Mouse (Mus musculus): ENCODE measurements around the gene Tlr7.
"Not testable (repeated sequence)": the region's sequence is repeated elsewhere in the genome, so short reads cannot be mapped to it uniquely, and the experiment has no call there.

Tlr7 gene

GRCm38 (mm10) chrX:167330399-167330798, at the start of gene Tlr7:
Gene Tlr7 (minus strand): TSS chrX:167330558.
- DNase-seq, result no peak

GRCm38 (mm10) chrX:167380073-167380472, 49.7 kb upstream of the Tlr7 start:
- DNase-seq, result no peak

DNA sequence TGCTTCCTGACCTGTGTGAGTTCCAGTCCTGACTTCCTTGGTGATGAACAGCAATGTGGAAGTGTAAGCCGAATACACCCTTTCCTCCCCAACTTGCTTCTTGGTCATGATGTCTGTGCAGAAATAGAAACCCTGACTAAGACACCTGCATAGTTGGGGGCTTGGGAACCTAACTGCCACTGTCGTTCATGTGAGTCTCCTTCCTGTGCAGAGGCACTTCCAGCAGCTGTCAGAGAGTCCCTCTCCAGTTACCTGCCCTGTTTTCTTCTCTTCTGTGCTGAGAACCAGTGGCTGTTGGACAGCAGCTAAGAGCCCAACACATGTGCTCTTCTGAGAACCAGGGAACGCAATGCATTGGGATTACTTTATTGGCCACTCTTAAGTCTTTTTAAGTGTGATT, 30.9 kb upstream of the Tlr7 start:
- not testable (repeated sequence) for DNase-seq

DNA sequence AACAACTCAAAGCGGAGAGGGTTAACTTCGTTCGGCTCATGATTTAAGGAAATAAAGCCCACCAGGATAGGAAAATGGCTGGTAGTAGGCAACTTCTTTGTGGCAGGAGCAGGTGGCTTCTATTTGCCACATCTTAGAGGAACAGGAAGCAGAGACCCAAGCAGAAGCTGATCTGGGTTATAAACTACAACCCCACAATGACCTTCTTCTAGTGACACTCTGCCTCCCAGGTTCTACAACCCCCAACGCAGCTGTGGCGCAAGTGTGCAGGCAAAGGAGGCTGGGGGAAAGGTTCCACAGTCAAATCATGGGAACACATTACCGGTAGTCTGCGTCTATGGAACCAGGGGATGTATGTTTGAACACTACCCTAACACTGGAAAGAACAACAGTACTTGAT, 29.3 kb upstream of the Tlr7 start:
- no peak for DNase-seq

GRCm38 (mm10) chrX:167357415-167357814, 27.1 kb upstream of the Tlr7 start:
- DNase-seq, result no peak

GRCm38 (mm10) chrX:167355965-167356364, 25.6 kb upstream of the Tlr7 start:
- DNase-seq, result no peak

DNA sequence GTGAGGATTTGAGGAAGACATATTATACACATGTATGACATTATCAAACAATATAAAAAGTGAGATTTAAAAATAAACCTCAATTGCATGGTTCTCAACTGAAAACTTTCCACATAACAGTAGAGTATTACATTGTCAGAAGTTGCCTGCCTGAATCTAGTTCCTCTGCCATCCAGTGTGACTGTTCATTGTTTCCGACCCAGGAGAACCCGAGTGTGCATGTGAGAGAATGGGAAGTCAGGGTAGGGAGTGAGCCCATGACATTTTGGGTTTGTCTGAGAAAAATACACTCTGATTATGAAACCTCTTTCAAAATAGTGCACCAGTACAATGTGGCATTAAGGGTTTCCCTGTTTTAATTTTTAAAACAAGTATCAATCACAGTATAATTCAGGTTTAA, 23.3 kb upstream of the Tlr7 start:
- DNase-seq, result no peak

GRCm38 (mm10) chrX:167346440-167346839, 16.1 kb upstream of the Tlr7 start:
- DNase-seq, result no peak

DNA sequence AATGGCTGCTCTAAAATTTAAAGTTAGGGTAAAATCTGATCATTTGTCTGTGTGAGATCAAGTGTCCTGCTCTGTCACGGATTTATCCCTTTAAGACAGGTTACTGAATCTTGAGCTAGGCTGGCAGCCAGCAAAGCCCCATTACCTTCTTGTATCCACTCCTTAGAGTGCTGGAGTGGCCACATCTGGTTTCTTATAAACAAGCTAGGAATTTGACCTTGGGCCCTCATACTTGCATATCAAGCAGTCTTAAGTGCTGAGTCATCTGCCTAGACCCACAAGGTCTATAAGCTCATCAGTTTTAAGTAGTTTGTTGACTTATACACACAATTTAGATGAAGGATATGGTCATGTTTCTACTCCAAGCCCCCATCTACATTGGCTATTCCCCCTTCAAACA, 14.0 kb upstream of the Tlr7 start:
- no peak for DNase-seq

- no peak for DNase-seq
These were observed 11.5 kb upstream of the Tlr7 start for GRCm38 (mm10) chrX:167341811-167342210.

DNA sequence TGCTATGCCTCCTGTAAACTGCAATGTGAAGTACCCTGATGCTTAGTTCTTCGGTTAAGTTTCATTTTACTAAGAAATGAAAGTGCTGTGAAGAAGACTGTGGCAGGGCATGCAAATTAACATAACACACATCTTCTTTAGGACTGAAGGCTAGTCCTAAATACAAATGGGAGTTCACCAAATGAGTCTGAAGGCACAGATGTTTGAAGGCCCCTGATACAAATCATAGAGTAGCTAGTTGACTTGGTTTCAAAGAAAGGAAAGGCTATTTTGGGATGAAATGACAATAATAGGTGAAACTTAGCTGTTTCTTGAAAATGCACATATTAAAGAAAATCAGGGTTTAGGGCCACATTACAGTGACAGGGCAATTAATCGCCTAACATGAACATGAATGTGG, 9.8 kb upstream of the Tlr7 start:
- no peak for DNase-seq

GRCm38 (mm10) chrX:167337990-167338389, 7.6 kb upstream of the Tlr7 start:
- no peak for DNase-seq

- no peak for DNase-seq
These were observed 4.2 kb upstream of the Tlr7 start for GRCm38 (mm10) chrX:167334571-167334970.

DNA sequence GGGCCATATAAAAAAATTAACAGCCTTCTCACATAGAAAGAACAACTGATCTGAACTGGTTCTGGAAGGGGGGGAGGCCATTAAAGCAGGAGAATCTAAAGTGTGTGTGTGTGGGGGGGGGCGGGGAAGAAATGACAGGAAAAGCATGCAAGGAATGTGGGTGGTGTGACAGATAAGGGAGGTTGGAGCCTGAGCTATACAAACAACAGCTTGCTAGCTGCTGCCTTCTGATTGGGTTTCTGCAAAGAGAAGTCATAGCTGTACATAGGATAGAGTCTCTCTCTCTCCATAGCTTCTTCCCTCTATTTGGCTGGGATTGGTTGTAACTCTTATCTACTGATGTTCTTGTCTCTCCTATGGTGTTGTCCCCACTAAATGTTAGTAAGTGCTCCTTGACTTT, 2.2 kb upstream of the Tlr7 start:
- DNase-seq, result no peak

GRCm38 (mm10) chrX:167330993-167331392, 635 bp upstream of the Tlr7 start:
- DNase-seq, result no peak

DNA sequence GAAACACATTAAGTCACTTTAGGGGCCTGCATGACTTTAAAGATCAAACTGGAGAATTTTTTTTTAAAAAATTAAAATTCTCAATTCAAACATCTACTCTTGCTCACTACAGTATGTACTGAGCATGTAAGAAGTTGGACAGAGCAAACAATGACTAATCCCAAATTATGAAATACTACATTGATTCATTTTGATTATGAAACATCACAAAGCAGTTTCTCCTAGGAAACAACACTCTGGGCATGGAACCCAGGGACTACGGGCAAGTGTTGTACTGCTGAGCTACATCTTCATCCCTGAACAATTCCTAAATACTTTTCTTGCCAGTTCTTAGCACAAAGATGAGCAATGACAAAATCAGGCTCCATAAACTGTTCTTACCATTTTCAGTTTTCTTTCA, 738 bp downstream of the Tlr7 start:
- no peak for DNase-seq

DNA sequence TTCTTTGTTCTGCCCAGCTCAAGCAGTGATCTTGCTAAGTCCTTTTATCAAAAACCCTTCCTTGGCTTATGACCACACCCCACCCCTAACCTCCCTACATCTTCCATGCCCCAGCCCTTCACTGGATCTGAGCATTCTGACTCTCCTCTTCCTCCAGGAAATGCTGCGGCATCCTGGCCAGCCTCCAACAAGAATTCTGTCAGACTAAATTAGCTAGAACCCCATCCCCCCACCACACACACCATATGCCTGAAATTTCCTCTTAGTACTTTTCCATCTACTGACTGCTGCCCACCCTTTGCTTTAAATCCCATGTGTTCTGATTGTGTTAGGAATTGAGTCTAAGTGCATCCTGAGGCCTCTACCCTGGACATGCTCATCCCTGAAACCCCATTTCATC, 1.3 kb downstream of the Tlr7 start:
- DNase-seq, result no peak

DNA sequence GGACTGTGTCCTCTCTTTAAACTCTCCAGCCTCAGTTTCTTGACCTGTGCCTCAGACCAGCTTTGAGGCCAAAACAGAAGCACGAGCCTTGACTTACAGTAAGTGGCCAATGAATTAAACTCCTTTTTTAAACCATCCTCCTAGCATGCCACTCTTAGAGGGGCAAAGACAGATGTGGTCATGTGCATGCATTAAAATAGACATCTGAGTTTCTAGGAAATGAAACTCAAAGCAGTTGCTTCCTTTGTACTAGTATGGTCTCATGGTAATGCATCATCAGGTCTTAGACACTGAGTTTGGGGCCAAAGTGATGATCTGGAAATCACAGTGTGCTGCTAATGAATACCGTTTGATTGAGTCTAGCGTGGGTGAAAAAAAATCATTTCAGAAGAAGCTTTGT, 1.8 kb downstream of the Tlr7 start:
- no peak for DNase-seq

DNA sequence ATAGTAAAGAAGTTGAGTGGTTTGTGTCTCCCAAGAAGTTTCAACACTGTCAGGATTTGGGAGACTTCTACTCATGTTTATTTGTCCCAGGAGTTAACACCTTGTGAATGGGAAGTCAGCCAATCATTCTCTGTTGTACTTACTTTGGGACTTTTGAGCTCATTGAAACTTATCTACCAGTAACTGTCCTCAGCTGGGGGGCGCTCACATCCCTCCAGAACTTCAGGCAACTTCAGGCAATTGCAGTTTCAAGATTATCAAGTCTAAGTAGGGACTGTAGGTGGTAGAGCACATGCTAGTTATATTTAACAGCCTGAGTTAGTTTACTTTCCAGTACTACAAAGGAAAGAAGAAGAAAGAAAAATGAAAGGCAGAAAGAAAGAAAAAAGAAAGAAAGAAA, 6.6 kb downstream of the Tlr7 start:
- no peak for DNase-seq

GRCm38 (mm10) chrX:167321233-167321806, 9.0 kb downstream of the Tlr7 start:
- no peak for DNase-seq

- DNase-seq, result no peak
These were observed 11.4 kb downstream of the Tlr7 start for GRCm38 (mm10) chrX:167318819-167319396.

DNA sequence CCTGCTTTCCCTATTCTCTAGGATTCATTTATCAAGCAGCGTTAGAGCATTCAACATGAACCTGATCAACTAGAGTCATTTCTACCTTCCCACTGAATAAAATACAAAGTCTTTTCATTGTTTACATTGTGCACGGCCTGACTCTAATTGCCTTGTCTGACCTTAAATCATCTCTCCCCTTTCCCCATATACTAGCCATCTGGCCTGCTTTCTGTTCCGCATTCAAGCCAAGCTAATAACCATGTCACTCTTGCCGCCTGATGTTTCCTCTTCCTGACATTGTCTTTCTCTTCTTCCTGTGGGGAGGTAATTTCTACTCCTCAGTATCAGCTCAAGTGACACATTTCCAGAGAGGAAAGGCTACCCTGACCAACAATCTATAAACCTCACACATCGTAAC, 14.6 kb downstream of the Tlr7 start:
- no peak for DNase-seq

GRCm38 (mm10) chrX:167315093-167315726, 15.1 kb downstream of the Tlr7 start:
- DNase-seq, result no peak

DNA sequence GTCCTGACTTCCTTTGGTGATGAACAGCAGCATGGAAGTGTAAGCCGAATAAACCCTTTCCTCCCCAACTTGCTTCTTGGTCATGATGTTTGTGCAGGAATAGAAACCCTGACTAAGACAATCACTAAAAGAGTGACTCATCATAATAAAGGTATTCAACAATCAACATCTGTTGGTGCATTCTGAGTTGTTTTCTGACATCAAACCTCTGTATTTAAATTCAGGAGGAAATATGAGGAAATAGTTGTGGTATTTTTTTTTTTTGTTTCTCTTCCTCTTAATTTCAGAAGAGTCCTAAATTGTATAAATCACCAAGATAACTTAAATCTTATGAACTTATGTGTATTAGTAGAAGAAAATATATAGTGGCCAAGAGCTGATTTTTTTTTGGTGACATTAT, 28.3 kb downstream of the Tlr7 start:
- not testable (repeated sequence) for DNase-seq

- peak; percentile 16 for DNase-seq
These were observed 53.4 kb downstream of the Tlr7 start for GRCm38 (mm10) chrX:167276953-167277352.
